Comparison of ENCODE assay signal across 13 mouse cellular contexts in genomic region chr9:47605628-47606027, GRCm38 (mm10).
"Had no signal": no experiment of that assay in that cellular context is flagged by ENCODE, and none has a peak within 500 bp of the region (broad histone marks: within the 10 kb centered on the region; RNA-seq: fewer than 3 reads in every experiment).

No protein-coding gene starts in this region.

- H3K9ac ChIP-seq: limb, embryonic 13.5 days; liver, embryonic 14.5 days; midbrain, embryonic 12.5 days; neural tube, embryonic 15.5 days had no signal

- DNase-seq: kidney, adult 8-10 months; kidney, postnatal 36 days; left cerebral cortex, postnatal 4 days; lung, adult 18-20 months; lung, postnatal 10 days; right cerebral cortex, adult 18-20 months; right cerebral cortex, postnatal 25 days; thymus, postnatal 4 days had no signal

- H3K4me3 ChIP-seq: limb, embryonic 13.5 days; midbrain, embryonic 12.5 days; myocyte; neural tube, embryonic 15.5 days had no signal

- H3K9me3 ChIP-seq: limb, embryonic 13.5 days; midbrain, embryonic 12.5 days; neural tube, embryonic 15.5 days had no signal

- H3K4me2 ChIP-seq: limb, embryonic 13.5 days; midbrain, embryonic 12.5 days; neural tube, embryonic 15.5 days had no signal

- H3K27ac ChIP-seq: limb, embryonic 13.5 days; liver, embryonic 14.5 days; midbrain, embryonic 12.5 days; neural tube, embryonic 15.5 days had no signal

- H3K36me3 ChIP-seq: limb, embryonic 13.5 days; midbrain, embryonic 12.5 days; neural tube, embryonic 15.5 days had no signal

- H3K27me3 ChIP-seq: midbrain, embryonic 12.5 days; neural tube, embryonic 15.5 days had no signal
